Mouse (Mus musculus) liver, postnatal 0 days (tissue): ENCODE data around the gene D3Ertd751e. TPM values are rescaled to one million over a fixed set of nuclear protein-coding genes. Genes with fewer than 3 reads are reported as not detected.

Experiments
- ATAC-seq: fragments of 200-750 bp; cut with Nextera tagmentation; 2 replicates; pipeline ENCODE4 v1.8.0; 2017; ENCODE audit warnings: mild to moderate bottlenecking, moderate library complexity
- DNase-seq: peaks from one replicate; pipeline ENCODE4 v3.0.0-alpha.2; 2016
- H3K27ac ChIP-seq: fragments of 300-500 bp; sonication (generic); 2 replicates; pipeline ENCODE4 v1.5.1; 2014; ENCODE audit warnings: antibody characterized with exemption, moderate library complexity, mild to moderate bottlenecking, low read depth
- H3K27me3 ChIP-seq: fragments of 300-500 bp; sonication (generic); 2 replicates; pipeline ENCODE4 v1.6.1; 2014; ENCODE audit warnings: low read length, control low read depth, mixed read lengths; ENCODE audit not compliant: insufficient read depth
- H3K36me3 ChIP-seq: fragments of 300-500 bp; sonication (generic); replicated peaks from 2 replicates; pipeline ENCODE4 v1.6.1; 2014; ENCODE audit warnings: mild to moderate bottlenecking, control low read depth, low read length, moderate library complexity, mixed read lengths; ENCODE audit not compliant: insufficient read depth
- H3K4me1 ChIP-seq: fragments of 300-500 bp; sonication (generic); 2 replicates; pipeline ENCODE4 v1.6.1; 2014; ENCODE audit warnings: antibody characterized with exemption, mild to moderate bottlenecking, control low read depth; ENCODE audit not compliant: insufficient read depth
- H3K4me2 ChIP-seq: fragments of 300-500 bp; sonication (generic); 2 replicates; pipeline ENCODE4 v1.6.1; 2014; ENCODE audit warnings: low read depth, mild to moderate bottlenecking, low read length, moderate library complexity, mixed read lengths
- H3K4me3 ChIP-seq: fragments of 300-500 bp; sonication (generic); 2 replicates; pipeline ENCODE4 v1.5.1; 2014; ENCODE audit warnings: low read depth, low read length
- H3K9ac ChIP-seq: fragments of 300-500 bp; sonication (generic); replicated peaks from 2 replicates; pipeline ENCODE4 v1.6.1; 2014; ENCODE audit warnings: mild to moderate bottlenecking, moderate library complexity
- H3K9me3 ChIP-seq: fragments of 300-500 bp; sonication (generic); 2 replicates; pipeline ENCODE4 v1.6.1; 2016; ENCODE audit warnings: mild to moderate bottlenecking, control low read depth, low read length, mixed read lengths
- CTCF ChIP-seq: sonication (generic); IDR thresholded peaks from 2 replicates; pipeline ENCODE4 v1.5.1; 2016; ENCODE audit warnings: antibody characterized with exemption, low read depth
- EP300 ChIP-seq: IDR thresholded peaks from 2 replicates; pipeline ENCODE4 v1.6.1; 2016; ENCODE audit warnings: antibody characterized with exemption, low read depth, mild to moderate bottlenecking
- polyA plus RNA-seq: library from polyadenylated mRNA; unstranded; fragments of >200 nt; fragmentation: Nextera tagmentation; extraction: Ambion mirVana; gene quantifications from 2 replicates; pipeline ENCODE4 v1.2.1, GENCODE M21; 2015

The D3Ertd751e gene
- polyA plus RNA-seq, 1 experiment from 2014 or later, result 6.7 TPM

GRCm38 (mm10) chr3:41812447-41812846, 70.0 kb downstream of the D3Ertd751e start:
- TF ChIP-seq EP300 (no peak), CTCF (no peak)
- ATAC-seq (no peak), DNase-seq (no peak)
- Histone ChIP-seq H3K9ac (no peak overlapping the region), H3K9me3 (no peaks in the 10 kb centered on the region), H3K36me3 (no peaks in the 10 kb centered on the region), H3K4me3 (no peak overlapping the region), H3K4me1 (no peaks in the 10 kb centered on the region), H3K27me3 (no peaks in the 10 kb centered on the region), H3K4me2 (no peak overlapping the region), H3K27ac (no peak overlapping the region)

Other genes starting within 250 kb of the D3Ertd751e start
- 6.8 and 7.2 TPM in 2 replicates for gene Jade1, start 186.9 kb upstream of the D3Ertd751e start, polyA plus RNA-seq
- gene Sclt1, start 97 bp upstream of the D3Ertd751e start, polyA plus RNA-seq, result 5.0 and 5.4 TPM in 2 replicates